Mouse (Mus musculus): Measurements from ENCODE around the gene Eif4ebp2. TPM values are rescaled to one million over a fixed set of nuclear protein-coding genes. Genes with fewer than 3 reads are reported as not detected.
A peak's percentile ranks its signal among the peaks of the same experiment; 100 is the strongest.

Eif4ebp2 gene
- polyA plus RNA-seq, 1 experiment from 2014 or later: 52.8 TPM

- H3K4me1 ChIP-seq (ENCODE audit: control insufficient read depth, insufficient read depth, low read length): no peaks in the 10 kb centered on the region
- no peaks in the 10 kb centered on the region for H3K36me3 ChIP-seq (ENCODE audit: control insufficient read depth, insufficient read depth, low read length)
- H3K4me2 ChIP-seq (replicated peaks; ENCODE audit: low read depth, low read length): no peak overlapping the region
- H3K27ac ChIP-seq (ENCODE audit: low read length): no peak overlapping the region
- no peaks in the 10 kb centered on the region for H3K27me3 ChIP-seq (ENCODE audit: control insufficient read depth, insufficient read depth, low read length)
- no peak overlapping the region for H3K4me3 ChIP-seq (ENCODE audit: low read depth, low read length)
- 28% methylated on average over 9 of the region's 9 CpGs for WGBS
- no peak for ATAC-seq (ENCODE audit: insufficient number of reproducible peaks, insufficient read depth, low FRiP score, low read depth)
- no peak overlapping the region for H3K9ac ChIP-seq (replicated peaks; ENCODE audit: low read depth, low read length)
- no peaks in the 10 kb centered on the region; the same call in 1 of the 2 replicates for H3K9me3 ChIP-seq (ENCODE audit: control insufficient read depth, low read depth, low read length)
These were observed 42.3 kb downstream of the Eif4ebp2 start for GRCm38 (mm10) chr10:61410193-61410592.

DNA sequence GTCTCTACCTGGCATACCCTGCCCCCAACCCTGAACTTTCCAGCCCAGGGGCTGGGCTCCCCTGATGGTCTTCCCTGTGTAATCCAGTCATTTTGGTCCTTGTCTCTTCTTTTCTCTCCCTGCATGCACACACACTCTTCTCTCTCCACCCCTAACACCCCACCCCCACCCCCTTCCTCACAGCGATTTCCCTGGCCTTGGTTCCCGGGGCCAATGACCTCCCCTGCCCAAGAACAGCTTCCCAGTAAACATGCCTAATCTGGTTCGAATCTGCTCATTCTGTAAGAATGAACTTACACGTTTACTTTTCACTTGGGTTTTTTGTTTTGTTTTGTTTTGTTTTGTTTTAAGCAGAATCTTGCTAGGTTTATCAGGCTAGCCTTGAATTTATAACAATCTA is 42.7 kb downstream of the Eif4ebp2 start:
- no peaks in the 10 kb centered on the region for H3K27me3 ChIP-seq (ENCODE audit: control insufficient read depth, insufficient read depth, low read length)
- H3K36me3 ChIP-seq (ENCODE audit: control insufficient read depth, insufficient read depth, low read length): no peaks in the 10 kb centered on the region
- no peak for ATAC-seq (ENCODE audit: insufficient number of reproducible peaks, insufficient read depth, low FRiP score, low read depth)
- WGBS: 2% methylated on average over 4 of the region's 4 CpGs
- no peak overlapping the region for H3K27ac ChIP-seq (ENCODE audit: low read length)
- H3K4me2 ChIP-seq (replicated peaks; ENCODE audit: low read depth, low read length): no peak overlapping the region
- H3K9ac ChIP-seq (replicated peaks; ENCODE audit: low read depth, low read length): no peak overlapping the region
- H3K4me3 ChIP-seq (ENCODE audit: low read depth, low read length): no peak overlapping the region
- no peaks in the 10 kb centered on the region for H3K4me1 ChIP-seq (ENCODE audit: control insufficient read depth, insufficient read depth, low read length)
- no peaks in the 10 kb centered on the region; the same call in 1 of the 2 replicates for H3K9me3 ChIP-seq (ENCODE audit: control insufficient read depth, low read depth, low read length)

GRCm38 (mm10) chr10:61405958-61406357 is 46.5 kb downstream of the Eif4ebp2 start:
- WGBS: 10% methylated on average over 10 of the region's 10 CpGs
- no peaks in the 10 kb centered on the region for H3K36me3 ChIP-seq (ENCODE audit: control insufficient read depth, insufficient read depth, low read length)
- no peaks in the 10 kb centered on the region for H3K27me3 ChIP-seq (ENCODE audit: control insufficient read depth, insufficient read depth, low read length)
- H3K27ac ChIP-seq (ENCODE audit: low read length): no peak overlapping the region
- no peaks in the 10 kb centered on the region; the same call in 1 of the 2 replicates for H3K9me3 ChIP-seq (ENCODE audit: control insufficient read depth, low read depth, low read length)
- no peaks in the 10 kb centered on the region for H3K4me1 ChIP-seq (ENCODE audit: control insufficient read depth, insufficient read depth, low read length)
- no peak for ATAC-seq (ENCODE audit: insufficient number of reproducible peaks, insufficient read depth, low FRiP score, low read depth)
- no peak overlapping the region for H3K9ac ChIP-seq (replicated peaks; ENCODE audit: low read depth, low read length)
- no peak overlapping the region for H3K4me3 ChIP-seq (ENCODE audit: low read depth, low read length)
- no peak overlapping the region for H3K4me2 ChIP-seq (replicated peaks; ENCODE audit: low read depth, low read length)

DNA sequence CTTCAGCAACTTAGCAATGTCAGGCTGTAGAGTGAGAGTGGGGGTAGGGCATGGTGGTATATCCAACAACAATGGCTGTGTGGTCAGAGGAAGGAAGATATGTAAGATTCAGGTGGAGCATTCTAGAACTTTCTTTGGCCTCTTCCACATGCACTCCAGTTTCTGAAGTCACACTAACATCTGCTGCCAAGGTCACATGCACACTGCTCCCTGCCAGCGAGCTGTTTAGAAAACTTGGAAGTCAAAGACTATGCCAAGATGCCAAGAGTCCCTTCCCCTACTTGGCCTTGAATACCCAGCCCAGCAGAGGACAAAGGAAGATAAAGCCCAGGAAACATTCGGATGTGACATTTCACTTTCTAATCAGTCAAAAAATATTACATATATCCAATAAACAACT is 49.5 kb downstream of the Eif4ebp2 start:
- H3K27me3 ChIP-seq (ENCODE audit: control insufficient read depth, insufficient read depth, low read length): no peaks in the 10 kb centered on the region
- H3K9ac ChIP-seq (replicated peaks; ENCODE audit: low read depth, low read length): no peak overlapping the region
- H3K27ac ChIP-seq (ENCODE audit: low read length): no peak overlapping the region
- H3K36me3 ChIP-seq (ENCODE audit: control insufficient read depth, insufficient read depth, low read length): no peaks in the 10 kb centered on the region
- ATAC-seq (ENCODE audit: insufficient number of reproducible peaks, insufficient read depth, low FRiP score, low read depth): no peak
- H3K4me1 ChIP-seq (ENCODE audit: control insufficient read depth, insufficient read depth, low read length): no peaks in the 10 kb centered on the region
- no peaks in the 10 kb centered on the region; the same call in 1 of the 2 replicates for H3K9me3 ChIP-seq (ENCODE audit: control insufficient read depth, low read depth, low read length)
- H3K4me2 ChIP-seq (replicated peaks; ENCODE audit: low read depth, low read length): no peak overlapping the region
- no peak overlapping the region for H3K4me3 ChIP-seq (ENCODE audit: low read depth, low read length)
- 85% methylated on average over 2 of the region's 2 CpGs for WGBS

DNA sequence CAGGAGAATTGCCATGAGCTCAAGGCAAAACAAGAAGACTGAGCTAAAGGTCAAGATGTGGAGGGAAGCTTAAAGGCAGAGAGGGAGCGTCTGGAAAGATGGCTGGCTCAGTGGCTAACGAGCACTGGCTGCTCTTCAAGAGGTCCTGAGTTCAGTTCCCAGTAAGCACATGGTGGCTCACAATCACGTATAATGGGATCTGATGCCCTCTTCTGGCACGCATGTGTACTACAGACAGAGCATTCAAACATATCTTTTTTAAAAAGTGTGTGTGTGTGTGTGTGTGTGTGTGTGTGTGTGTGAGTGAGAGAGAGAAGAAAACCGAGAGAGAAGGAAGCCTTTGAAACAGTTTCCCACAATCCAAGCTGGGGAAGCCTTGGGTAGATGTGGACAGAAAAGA is 50.0 kb downstream of the Eif4ebp2 start:
- H3K27ac ChIP-seq (ENCODE audit: low read length): no peak overlapping the region
- H3K36me3 ChIP-seq (ENCODE audit: control insufficient read depth, insufficient read depth, low read length): no peaks in the 10 kb centered on the region
- no peak overlapping the region for H3K4me3 ChIP-seq (ENCODE audit: low read depth, low read length)
- no peaks in the 10 kb centered on the region for H3K27me3 ChIP-seq (ENCODE audit: control insufficient read depth, insufficient read depth, low read length)
- H3K9me3 ChIP-seq (ENCODE audit: control insufficient read depth, low read depth, low read length): no peaks in the 10 kb centered on the region; the same call in 1 of the 2 replicates
- no peaks in the 10 kb centered on the region for H3K4me1 ChIP-seq (ENCODE audit: control insufficient read depth, insufficient read depth, low read length)
- WGBS: 80% methylated on average over 5 of the region's 5 CpGs
- no peak overlapping the region for H3K4me2 ChIP-seq (replicated peaks; ENCODE audit: low read depth, low read length)
- ATAC-seq (ENCODE audit: insufficient number of reproducible peaks, insufficient read depth, low FRiP score, low read depth): no peak
- no peak overlapping the region for H3K9ac ChIP-seq (replicated peaks; ENCODE audit: low read depth, low read length)

- Histone ChIP-seq H3K9me3 (ENCODE audit: control insufficient read depth, low read depth, low read length) (no peaks in the 10 kb centered on the region), H3K27me3 (ENCODE audit: control insufficient read depth, insufficient read depth, low read length) (no peaks in the 10 kb centered on the region), H3K4me3 (ENCODE audit: low read depth, low read length) (no peak overlapping the region), H3K9ac (replicated peaks; ENCODE audit: low read depth, low read length) (no peak overlapping the region), H3K36me3 (ENCODE audit: control insufficient read depth, insufficient read depth, low read length) (no peaks in the 10 kb centered on the region), H3K4me2 (replicated peaks; ENCODE audit: low read depth, low read length) (no peak overlapping the region), H3K27ac (ENCODE audit: low read length) (no peak overlapping the region), H3K4me1 (ENCODE audit: control insufficient read depth, insufficient read depth, low read length) (no peaks in the 10 kb centered on the region)
- WGBS: 90% methylated on average over 5 of the region's 5 CpGs
- no peak for ATAC-seq (ENCODE audit: insufficient number of reproducible peaks, insufficient read depth, low FRiP score, low read depth)
These were observed 52.1 kb downstream of the Eif4ebp2 start for GRCm38 (mm10) chr10:61400407-61400806.

DNA sequence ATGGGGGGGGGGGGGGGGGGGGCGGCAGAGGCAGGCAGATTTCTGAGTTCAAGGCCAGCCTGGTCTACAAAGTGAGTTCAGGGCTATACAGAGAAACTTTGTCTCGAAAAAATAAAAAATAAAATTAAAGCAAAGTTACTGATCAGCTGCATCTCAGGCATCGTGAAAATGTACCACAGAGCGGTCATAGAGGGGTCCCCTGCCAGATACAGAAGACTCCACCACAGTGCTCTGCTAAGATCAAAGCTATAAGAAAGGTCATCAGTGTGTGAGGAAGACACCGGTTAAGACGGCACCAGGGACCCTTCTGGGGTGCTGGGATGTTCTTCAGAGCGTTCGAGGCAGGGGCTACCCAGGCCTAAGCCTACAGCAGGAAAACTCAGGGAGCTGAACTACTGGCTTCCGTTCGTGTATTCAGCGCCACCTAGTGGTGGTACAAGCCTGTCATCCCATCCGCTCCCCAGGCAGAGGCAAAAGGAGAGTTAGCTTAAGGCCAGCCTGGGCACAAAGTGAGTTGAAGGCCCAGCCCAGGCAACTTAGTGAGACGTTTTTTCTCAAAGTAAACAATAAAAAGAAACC is 53.2 kb downstream of the Eif4ebp2 start:
- no peak overlapping the region for H3K27ac ChIP-seq (ENCODE audit: low read length)
- H3K4me1 ChIP-seq (ENCODE audit: control insufficient read depth, insufficient read depth, low read length): no peaks in the 10 kb centered on the region
- 26% methylated on average over 13 of the region's 13 CpGs for WGBS

DNA sequence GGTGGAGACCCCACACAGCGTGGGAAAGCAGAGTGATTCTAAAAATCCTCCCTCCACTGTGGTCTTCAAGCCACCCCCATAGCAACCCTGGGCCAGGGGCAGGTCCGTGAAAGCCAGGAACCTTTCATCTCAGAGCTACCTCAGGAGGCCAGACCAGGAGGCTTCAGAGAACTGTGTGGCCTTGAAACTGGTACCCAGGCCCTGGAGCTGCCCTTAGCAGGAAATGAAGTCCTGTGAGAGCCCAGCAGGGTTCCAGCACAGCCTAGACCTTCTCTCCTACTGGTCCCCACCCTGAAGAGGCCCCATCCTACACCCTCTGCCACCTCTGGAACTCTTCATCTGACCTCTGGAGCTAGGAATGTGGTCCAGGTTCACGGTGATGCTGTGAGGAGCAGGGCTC is 54.3 kb downstream of the Eif4ebp2 start:
- Histone ChIP-seq H3K4me3 (ENCODE audit: low read depth, low read length) (no peak overlapping the region), H3K27me3 (ENCODE audit: control insufficient read depth, insufficient read depth, low read length) (no peaks in the 10 kb centered on the region), H3K4me2 (replicated peaks; ENCODE audit: low read depth, low read length) (no peak overlapping the region), H3K4me1 (ENCODE audit: control insufficient read depth, insufficient read depth, low read length) (no peaks in the 10 kb centered on the region), H3K9me3 (ENCODE audit: control insufficient read depth, low read depth, low read length) (no peaks in the 10 kb centered on the region), H3K36me3 (ENCODE audit: control insufficient read depth, insufficient read depth, low read length) (no peaks in the 10 kb centered on the region), H3K9ac (replicated peaks; ENCODE audit: low read depth, low read length) (no peak overlapping the region), H3K27ac (ENCODE audit: low read length) (no peak overlapping the region)
- WGBS: 47% methylated on average over 3 of the region's 3 CpGs
- no peak for ATAC-seq (ENCODE audit: insufficient number of reproducible peaks, insufficient read depth, low FRiP score, low read depth)

More for the DNA sequence above, 53.2 kb downstream of the Eif4ebp2 start:
- no peaks in the 10 kb centered on the region for H3K9me3 ChIP-seq (ENCODE audit: control insufficient read depth, low read depth, low read length)
- H3K4me3 ChIP-seq (ENCODE audit: low read depth, low read length): no peak overlapping the region
- H3K9ac ChIP-seq (replicated peaks; ENCODE audit: low read depth, low read length): no peak overlapping the region
- no peak overlapping the region for H3K4me2 ChIP-seq (replicated peaks; ENCODE audit: low read depth, low read length)
- ATAC-seq (ENCODE audit: insufficient number of reproducible peaks, insufficient read depth, low FRiP score, low read depth): peak; percentile 64; the same call in 1 of the 2 replicates
- no peaks in the 10 kb centered on the region for H3K27me3 ChIP-seq (ENCODE audit: control insufficient read depth, insufficient read depth, low read length)
- H3K36me3 ChIP-seq (ENCODE audit: control insufficient read depth, insufficient read depth, low read length): no peaks in the 10 kb centered on the region

Measured in stomach, embryonic 14.5 days (tissue).